Mouse (Mus musculus) liver, postnatal 0 days (tissue): ENCODE data around the gene Lpcat1. TPM values are rescaled to one million over a fixed set of nuclear protein-coding genes. Genes with fewer than 3 reads are reported as not detected.
A peak's percentile ranks its signal among the peaks of the same experiment; 100 is the strongest.

ENCODE experiments used
- ATAC-seq: fragments of 200-750 bp; cut with Nextera tagmentation; 2 replicates; pipeline ENCODE4 v1.8.0; 2017; ENCODE audit warnings: mild to moderate bottlenecking, moderate library complexity
- DNase-seq: peaks from one replicate; pipeline ENCODE4 v3.0.0-alpha.2; 2016
- H3K27ac ChIP-seq: fragments of 300-500 bp; sonication (generic); 2 replicates; pipeline ENCODE4 v1.5.1; 2014; ENCODE audit warnings: antibody characterized with exemption, moderate library complexity, mild to moderate bottlenecking, low read depth
- H3K27me3 ChIP-seq: fragments of 300-500 bp; sonication (generic); 2 replicates; pipeline ENCODE4 v1.6.1; 2014; ENCODE audit warnings: low read length, control low read depth, mixed read lengths; ENCODE audit not compliant: insufficient read depth
- H3K36me3 ChIP-seq: fragments of 300-500 bp; sonication (generic); replicated peaks from 2 replicates; pipeline ENCODE4 v1.6.1; 2014; ENCODE audit warnings: mild to moderate bottlenecking, control low read depth, low read length, moderate library complexity, mixed read lengths; ENCODE audit not compliant: insufficient read depth
- H3K4me1 ChIP-seq: fragments of 300-500 bp; sonication (generic); 2 replicates; pipeline ENCODE4 v1.6.1; 2014; ENCODE audit warnings: antibody characterized with exemption, mild to moderate bottlenecking, control low read depth; ENCODE audit not compliant: insufficient read depth
- H3K4me2 ChIP-seq: fragments of 300-500 bp; sonication (generic); 2 replicates; pipeline ENCODE4 v1.6.1; 2014; ENCODE audit warnings: low read depth, mild to moderate bottlenecking, low read length, moderate library complexity, mixed read lengths
- H3K4me3 ChIP-seq: fragments of 300-500 bp; sonication (generic); 2 replicates; pipeline ENCODE4 v1.5.1; 2014; ENCODE audit warnings: low read depth, low read length
- H3K9ac ChIP-seq: fragments of 300-500 bp; sonication (generic); replicated peaks from 2 replicates; pipeline ENCODE4 v1.6.1; 2014; ENCODE audit warnings: mild to moderate bottlenecking, moderate library complexity
- H3K9me3 ChIP-seq: fragments of 300-500 bp; sonication (generic); 2 replicates; pipeline ENCODE4 v1.6.1; 2016; ENCODE audit warnings: mild to moderate bottlenecking, control low read depth, low read length, mixed read lengths
- CTCF ChIP-seq: sonication (generic); IDR thresholded peaks from 2 replicates; pipeline ENCODE4 v1.5.1; 2016; ENCODE audit warnings: antibody characterized with exemption, low read depth
- EP300 ChIP-seq: IDR thresholded peaks from 2 replicates; pipeline ENCODE4 v1.6.1; 2016; ENCODE audit warnings: antibody characterized with exemption, low read depth, mild to moderate bottlenecking
- whole genome bisulfite sequencing: fragments of 180-500 bp; shearing (Covaris S2); extraction: QIAGEN DNeasy Blood & Tissue Kit; methylation state at CpG from one replicate; pipeline ENCODE4 v1.1.7; 2014; ENCODE audit not compliant: insufficient replicate concordance; 5-methylcytosine and 5-hydroxymethylcytosine counted together
- polyA plus RNA-seq: library from polyadenylated mRNA; unstranded; fragments of >200 nt; fragmentation: Nextera tagmentation; extraction: Ambion mirVana; gene quantifications from 2 replicates; pipeline ENCODE4 v1.2.1, GENCODE M21; 2015

Gene Lpcat1
- polyA plus RNA-seq = 31.0 and 32.4 TPM in 2 replicates

- Histone ChIP-seq H3K9ac (peak within 1 kb of the TSS; percentile 81), H3K4me2 (peak within 1 kb of the TSS; percentile 77), H3K9me3 (no peaks in the 10 kb centered on the region), H3K4me3 (peak within 1 kb of the TSS; percentile 83), H3K27me3 (no peaks in the 10 kb centered on the region), H3K27ac (peak within 1 kb of the TSS; percentile 90), H3K4me1 (peaks cover 36% of the 10 kb centered on the region), H3K36me3 (peaks cover 11% of the 10 kb centered on the region; the same call in 1 of the 2 replicates)
- DNase-seq (peak; percentile 93), ATAC-seq (peak; percentile 95)
- TF ChIP-seq EP300 (no peak), CTCF (0 out of 2 replicates have a peak, but pooled peaks have one; percentile 2)
- WGBS = under 1% methylated on average over 33 of the region's 35 CpGs
Measured at GRCm38 (mm10) chr13:73467034-73467420, at the start of gene Lpcat1. Gene Lpcat1 (plus strand): TSS chr13:73467197.

GRCm38 (mm10) chr13:73417478-73418220 lies 49.3 kb upstream of the Lpcat1 start:
- DNase-seq (no peak), ATAC-seq (no peak)
- Histone ChIP-seq H3K36me3 (no peaks in the 10 kb centered on the region), H3K4me3 (no peak overlapping the region), H3K27ac (no peak overlapping the region), H3K27me3 (0 out of 2 replicates have a peak, but pooled peaks cover 5% of the 10 kb centered on the region), H3K4me1 (no peaks in the 10 kb centered on the region; the same call in 1 of the 2 replicates), H3K9ac (no peak overlapping the region), H3K9me3 (no peaks in the 10 kb centered on the region), H3K4me2 (no peak overlapping the region)
- TF ChIP-seq EP300 (no peak), CTCF (peak; percentile 55)
- 29% methylated on average over 15 of the region's 15 CpGs for WGBS

- Histone ChIP-seq H3K27ac (no peak overlapping the region), H3K9me3 (no peaks in the 10 kb centered on the region), H3K36me3 (no peaks in the 10 kb centered on the region), H3K4me2 (no peak overlapping the region), H3K4me3 (no peak overlapping the region), H3K27me3 (0 out of 2 replicates have a peak, but pooled peaks cover 5% of the 10 kb centered on the region), H3K9ac (no peak overlapping the region), H3K4me1 (no peaks in the 10 kb centered on the region; the same call in 1 of the 2 replicates)
- DNase-seq = no peak
- TF ChIP-seq EP300 = no peak
- no peak for TF ChIP-seq CTCF
- no peak for ATAC-seq
- 73% methylated on average over 12 of the region's 12 CpGs for WGBS
Measured at GRCm38 (mm10) chr13:73418297-73418696, 48.7 kb upstream of the Lpcat1 start.

DNA sequence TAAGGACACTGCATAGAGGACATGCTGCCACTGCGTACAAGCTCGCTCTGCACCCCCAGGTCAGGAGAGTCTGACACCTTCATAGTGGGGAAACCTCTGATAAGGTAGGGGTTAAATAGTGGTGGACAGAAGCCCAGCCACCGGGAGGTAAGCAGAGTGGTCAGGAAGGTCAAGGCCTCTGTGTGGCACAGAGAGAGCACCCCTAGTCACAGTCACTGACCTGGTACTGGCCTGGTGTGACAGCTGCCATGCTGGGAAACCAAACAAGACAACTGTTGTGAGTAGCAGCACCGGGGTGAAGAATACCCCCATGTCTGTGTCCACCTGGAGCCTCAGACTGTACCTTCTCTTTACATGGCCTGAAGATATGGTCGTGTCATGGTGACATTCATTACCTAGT lies 47.8 kb upstream of the Lpcat1 start:
- no peak overlapping the region for H3K4me3 ChIP-seq
- no peaks in the 10 kb centered on the region for H3K36me3 ChIP-seq
- DNase-seq = no peak
- H3K4me1 ChIP-seq = no peaks in the 10 kb centered on the region; the same call in 1 of the 2 replicates
- no peak overlapping the region for H3K27ac ChIP-seq
- no peak overlapping the region for H3K9ac ChIP-seq
- H3K9me3 ChIP-seq = no peaks in the 10 kb centered on the region
- TF ChIP-seq EP300 = no peak
- ATAC-seq = no peak
- 57% methylated on average over 5 of the region's 5 CpGs for WGBS
- 0 out of 2 replicates have a peak, but pooled peaks cover 5% of the 10 kb centered on the region for H3K27me3 ChIP-seq
- H3K4me2 ChIP-seq = no peak overlapping the region

- H3K36me3 ChIP-seq = no peaks in the 10 kb centered on the region
- no peaks in the 10 kb centered on the region; the same call in 1 of the 2 replicates for H3K4me1 ChIP-seq
- no peak for TF ChIP-seq CTCF
- TF ChIP-seq EP300 = no peak
- H3K9ac ChIP-seq = no peak overlapping the region
- WGBS = 54% methylated on average over 4 of the region's 4 CpGs
- H3K27ac ChIP-seq = no peak overlapping the region
- DNase-seq (no peak), ATAC-seq (no peak)
- no peaks in the 10 kb centered on the region for H3K9me3 ChIP-seq
- no peak overlapping the region for H3K4me3 ChIP-seq
- H3K4me2 ChIP-seq = no peak overlapping the region
- H3K27me3 ChIP-seq = 0 out of 2 replicates have a peak, but pooled peaks cover 5% of the 10 kb centered on the region
Measured at GRCm38 (mm10) chr13:73423043-73423442, 44.0 kb upstream of the Lpcat1 start.

- WGBS = 51% methylated on average over 6 of the region's 6 CpGs
- no peaks in the 10 kb centered on the region for H3K4me1 ChIP-seq
- DNase-seq (no peak), ATAC-seq (no peak)
- H3K36me3 ChIP-seq = no peaks in the 10 kb centered on the region
- H3K9me3 ChIP-seq = no peaks in the 10 kb centered on the region
- no peak for TF ChIP-seq EP300
- no peak for TF ChIP-seq CTCF
- H3K9ac ChIP-seq = no peak overlapping the region
- H3K4me2 ChIP-seq = no peak overlapping the region
- H3K4me3 ChIP-seq = no peak overlapping the region
- no peak overlapping the region for H3K27ac ChIP-seq
- 0 out of 2 replicates have a peak, but pooled peaks cover 5% of the 10 kb centered on the region for H3K27me3 ChIP-seq
Measured at GRCm38 (mm10) chr13:73425035-73425434, 42.0 kb upstream of the Lpcat1 start.
